ENCODE assay signal across 8 mouse cellular contexts in the genomic region with DNA sequence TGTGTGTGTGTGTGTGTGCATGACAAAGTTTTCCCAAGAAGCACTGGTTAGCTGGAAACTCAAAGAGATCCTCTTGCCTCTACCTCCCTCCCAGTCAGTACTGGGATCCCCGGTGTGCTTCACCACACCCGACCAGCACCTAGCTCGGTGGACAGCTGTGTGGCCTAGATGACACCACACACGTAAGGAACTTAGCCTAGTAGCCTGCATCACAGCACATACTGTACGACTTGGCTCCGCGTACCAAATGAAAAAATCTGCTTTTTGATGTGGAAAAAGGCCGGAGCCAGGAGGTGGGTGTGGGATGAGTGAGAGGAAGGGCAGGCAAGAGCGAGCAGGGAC. TPM values are rescaled to one million over a fixed set of nuclear protein-coding genes. Genes with fewer than 3 reads are reported as not detected.
DNase-seq lines count a peak whose midpoint lies in the region; ATAC-seq and TF ChIP-seq lines count a peak whose summit lies in the region.

No protein-coding gene starts in this region.

- H3K27ac ChIP-seq in heart, embryonic 15.5 days: peak overlapping the region; percentile 88
- H3K27ac ChIP-seq in forebrain, embryonic 14.5 days (ENCODE audit: low read depth, low read length): peak overlapping the region; percentile 67
- peak overlapping the region; percentile 84 for H3K27ac ChIP-seq in liver, embryonic 15.5 days (replicated peaks)

- H3K4me1 ChIP-seq in heart, embryonic 15.5 days (replicated peaks): peaks cover 10% of the 10 kb centered on the region
- peaks cover 53% of the 10 kb centered on the region for H3K4me1 ChIP-seq in G1E (ENCODE audit: insufficient read depth, low read depth, low read length)
- H3K4me1 ChIP-seq in forebrain, embryonic 14.5 days (ENCODE audit: control insufficient read depth, insufficient read depth, low read length): peaks cover 12% of the 10 kb centered on the region
- H3K4me1 ChIP-seq in liver, embryonic 15.5 days (replicated peaks): peaks cover 41% of the 10 kb centered on the region

- H3K9me3 ChIP-seq in heart, embryonic 15.5 days (replicated peaks): no peaks in the 10 kb centered on the region
- no peaks in the 10 kb centered on the region for H3K9me3 ChIP-seq in G1E (replicated peaks)
- no peaks in the 10 kb centered on the region for H3K9me3 ChIP-seq in forebrain, embryonic 14.5 days (replicated peaks; ENCODE audit: control insufficient read depth, low read length)
- no peaks in the 10 kb centered on the region for H3K9me3 ChIP-seq in liver, embryonic 15.5 days (replicated peaks)

- under 1% methylated on average over 9 of the region's 9 CpGs for WGBS in heart, embryonic 15.5 days
- 1% methylated on average over 9 of the region's 9 CpGs for WGBS in forebrain, embryonic 14.5 days
- WGBS in liver, embryonic 15.5 days (ENCODE audit: insufficient replicate concordance): under 1% methylated on average over 9 of the region's 9 CpGs

- H3K9ac ChIP-seq in heart, embryonic 15.5 days: peak overlapping the region; percentile 68
- peak overlapping the region; percentile 75 for H3K9ac ChIP-seq in forebrain, embryonic 14.5 days (ENCODE audit: low read length)
- peak overlapping the region; percentile 70 for H3K9ac ChIP-seq in liver, embryonic 15.5 days

- peak overlapping the region; percentile 82 for H3K4me2 ChIP-seq in heart, embryonic 15.5 days
- H3K4me2 ChIP-seq in forebrain, embryonic 14.5 days (ENCODE audit: low read length): peak overlapping the region; percentile 88
- H3K4me2 ChIP-seq in liver, embryonic 15.5 days: peak overlapping the region; percentile 94

- no peak for DNase-seq in heart, adult 18-20 months
- peak; percentile 63 for DNase-seq in G1E (ENCODE audit: low spot score)
- DNase-seq in forebrain, embryonic 14.5 days (ENCODE audit: low spot score): no peak
- DNase-seq in adrenal gland, postnatal 36 days: no peak
- no peak for DNase-seq in cerebellum, adult 8-10 months
- no peak for DNase-seq in adrenal gland, adult 18-20 months (ENCODE audit: low spot score in 2 of 2)

- H3K4me3 ChIP-seq in heart, embryonic 15.5 days: peak overlapping the region; percentile 67
- peak overlapping the region; percentile 83 for H3K4me3 ChIP-seq in G1E (ENCODE audit: low read depth, low read length)
- H3K4me3 ChIP-seq in forebrain, embryonic 14.5 days (ENCODE audit: low read depth, low read length): peak overlapping the region; percentile 60
- H3K4me3 ChIP-seq in liver, embryonic 15.5 days (replicated peaks): peak overlapping the region; percentile 71

- peak; percentile 2 for ATAC-seq in heart, embryonic 15.5 days (replicated peaks; ENCODE audit: insufficient number of reproducible peaks, insufficient read depth, low FRiP score, low read depth)
- peak; percentile 10; the same call in 1 of the 2 replicates for ATAC-seq in G1E (ENCODE audit: extremely low read depth, insufficient number of reproducible peaks, low FRiP score, poor library complexity, severe bottlenecking)
- no peak for ATAC-seq in forebrain, embryonic 14.5 days
- ATAC-seq in liver, embryonic 15.5 days (ENCODE audit: insufficient read depth): peak; percentile 23

- H3K36me3 ChIP-seq in heart, embryonic 15.5 days: no peaks in the 10 kb centered on the region
- peaks cover 59% of the 10 kb centered on the region for H3K36me3 ChIP-seq in G1E (replicated peaks)
- H3K36me3 ChIP-seq in forebrain, embryonic 14.5 days (ENCODE audit: control insufficient read depth, insufficient read depth, low read length): no peaks in the 10 kb centered on the region
- H3K36me3 ChIP-seq in liver, embryonic 15.5 days (replicated peaks): no peaks in the 10 kb centered on the region

- TF ChIP-seq CTCF in G1E (IDR thresholded peaks at IDR 0.05; ENCODE audit: low read depth, low read length): no peak

- H3K27me3 ChIP-seq in heart, embryonic 15.5 days: no peaks in the 10 kb centered on the region
- H3K27me3 ChIP-seq in G1E (ENCODE audit: insufficient read depth, low read length): no peaks in the 10 kb centered on the region
- H3K27me3 ChIP-seq in forebrain, embryonic 14.5 days (replicated peaks; ENCODE audit: control insufficient read depth, insufficient read depth, low read length): no peaks in the 10 kb centered on the region
- no peaks in the 10 kb centered on the region for H3K27me3 ChIP-seq in liver, embryonic 15.5 days

RNA-seq across cellular contexts. Expression of gene Wdr89, which starts 0.5 kb away (rescaled TPM):
- polyA plus RNA-seq in heart, embryonic 15.5 days (2015; fragmentation: Nextera tagmentation; extraction: Ambion mirVana): 6.7 and 7.2 TPM in 2 replicates
- 1 to 10 TPM; 3.0 to 3.1 TPM for total RNA-seq in heart, adult 18-20 months (2021)
- total RNA-seq in G1E (2014; fragmentation: Nextera tagmentation) (19.5 and 22.2 TPM in 2 replicates), G1E (2017) (22.6 and 28.2 TPM in 2 replicates)
- 8.7 and 11.3 TPM in 2 replicates for polyA plus RNA-seq in G1E (2012)
- 5.6 and 6.6 TPM in 2 replicates for polyA plus RNA-seq in forebrain, embryonic 14.5 days (2014; fragmentation: Nextera tagmentation; extraction: Ambion mirVana)
- polyA plus RNA-seq in liver, embryonic 15.5 days (2015; fragmentation: Nextera tagmentation; extraction: Ambion mirVana): 2.7 and 3.6 TPM in 2 replicates
- total RNA-seq in adrenal gland, postnatal 36 days (2021): 1 to 10 TPM; 3.7 to 4.7 TPM
- 1 to 10 TPM; 3.4 to 3.9 TPM for total RNA-seq in adrenal gland, adult 18-20 months (2021)
